Mouse (Mus musculus) intestine, embryonic 15.5 days (tissue): Measurements from ENCODE around the gene Emg1. TPM values are rescaled to one million over a fixed set of nuclear protein-coding genes. Genes with fewer than 3 reads are reported as not detected.

ENCODE experiments used
- ATAC-seq: fragments of 200-750 bp; cut with Nextera tagmentation; 2 replicates; pipeline ENCODE4 v1.8.0; 2017; ENCODE audit warnings: moderate TSS enrichment, moderate library complexity
- H3K27ac ChIP-seq: fragments of 300-500 bp; sonication (generic); 2 replicates; pipeline ENCODE4 v1.5.1; 2015; ENCODE audit warnings: mild to moderate bottlenecking, inconsistent platforms
- H3K27me3 ChIP-seq: fragments of 300-500 bp; sonication (generic); replicated peaks from 2 replicates; pipeline ENCODE4 v1.6.1; 2015; ENCODE audit warnings: inconsistent platforms
- H3K36me3 ChIP-seq: fragments of 300-500 bp; sonication (generic); 2 replicates; pipeline ENCODE4 v1.6.1; 2015; ENCODE audit warnings: inconsistent platforms
- H3K4me1 ChIP-seq: fragments of 300-500 bp; sonication (generic); replicated peaks from 2 replicates; pipeline ENCODE4 v1.6.1; 2015; ENCODE audit warnings: inconsistent platforms
- H3K4me2 ChIP-seq: fragments of 300-500 bp; sonication (generic); replicated peaks from 2 replicates; pipeline ENCODE4 v1.6.1; 2015; ENCODE audit warnings: mild to moderate bottlenecking, inconsistent platforms
- H3K4me3 ChIP-seq: fragments of 300-500 bp; sonication (generic); replicated peaks from 2 replicates; pipeline ENCODE4 v1.5.1; 2015; ENCODE audit warnings: inconsistent platforms
- H3K9ac ChIP-seq: fragments of 300-500 bp; sonication (generic); 2 replicates; pipeline ENCODE4 v1.6.1; 2015; ENCODE audit warnings: inconsistent platforms
- H3K9me3 ChIP-seq: fragments of 300-500 bp; sonication (generic); 2 replicates; pipeline ENCODE4 v1.6.1; 2016; ENCODE audit warnings: inconsistent platforms
- WGBS: fragments of 180-500 bp; shearing (Covaris S2); methylation state at CpG from one replicate; pipeline ENCODE4 v1.1.7; 2015; 5-methylcytosine and 5-hydroxymethylcytosine counted together
- microRNA counts: library from miRNA; unstranded; fragments of <30 nt; microRNA quantifications from one replicate; lab custom pipeline; 2016
- polyA plus RNA-seq: library from polyadenylated mRNA; unstranded; fragments of >200 nt; fragmentation: Nextera tagmentation; extraction: Ambion mirVana; gene quantifications from 2 replicates; pipeline ENCODE4 v1.2.1, GENCODE M21; 2015

Emg1 gene
- polyA plus RNA-seq, 1 experiment from 2014 or later: 231 TPM

DNA sequence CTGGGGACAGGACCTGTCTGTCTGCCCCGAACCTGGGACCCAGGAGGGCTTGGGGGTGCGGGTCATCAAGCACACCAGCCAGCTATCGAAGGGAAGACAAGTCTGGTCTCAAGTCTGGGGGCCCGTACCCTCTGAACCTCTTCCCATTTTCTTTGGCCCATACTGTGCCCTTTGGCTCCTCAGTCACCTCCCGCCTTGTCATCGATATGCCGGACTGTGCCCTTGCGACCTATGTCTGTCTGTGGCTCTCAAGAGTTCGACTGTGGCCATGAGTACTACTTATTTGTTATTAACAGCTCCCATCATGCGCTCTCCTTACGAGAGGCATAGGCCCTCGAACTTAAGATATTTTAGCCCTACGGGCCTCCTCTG lies 48.6 kb downstream of the Emg1 start:
- Histone ChIP-seq H3K27me3 (no peaks in the 10 kb centered on the region), H3K27ac (peak overlapping the region; percentile 83), H3K36me3 (no peaks in the 10 kb centered on the region), H3K4me2 (peak overlapping the region; percentile 73), H3K4me3 (peak overlapping the region; percentile 74), H3K9me3 (no peaks in the 10 kb centered on the region), H3K9ac (peak overlapping the region; percentile 75), H3K4me1 (peaks cover 3% of the 10 kb centered on the region; the same call in 1 of the 2 replicates)
- 16% methylated on average over 13 of the region's 13 CpGs for WGBS
- no peak for ATAC-seq

DNA sequence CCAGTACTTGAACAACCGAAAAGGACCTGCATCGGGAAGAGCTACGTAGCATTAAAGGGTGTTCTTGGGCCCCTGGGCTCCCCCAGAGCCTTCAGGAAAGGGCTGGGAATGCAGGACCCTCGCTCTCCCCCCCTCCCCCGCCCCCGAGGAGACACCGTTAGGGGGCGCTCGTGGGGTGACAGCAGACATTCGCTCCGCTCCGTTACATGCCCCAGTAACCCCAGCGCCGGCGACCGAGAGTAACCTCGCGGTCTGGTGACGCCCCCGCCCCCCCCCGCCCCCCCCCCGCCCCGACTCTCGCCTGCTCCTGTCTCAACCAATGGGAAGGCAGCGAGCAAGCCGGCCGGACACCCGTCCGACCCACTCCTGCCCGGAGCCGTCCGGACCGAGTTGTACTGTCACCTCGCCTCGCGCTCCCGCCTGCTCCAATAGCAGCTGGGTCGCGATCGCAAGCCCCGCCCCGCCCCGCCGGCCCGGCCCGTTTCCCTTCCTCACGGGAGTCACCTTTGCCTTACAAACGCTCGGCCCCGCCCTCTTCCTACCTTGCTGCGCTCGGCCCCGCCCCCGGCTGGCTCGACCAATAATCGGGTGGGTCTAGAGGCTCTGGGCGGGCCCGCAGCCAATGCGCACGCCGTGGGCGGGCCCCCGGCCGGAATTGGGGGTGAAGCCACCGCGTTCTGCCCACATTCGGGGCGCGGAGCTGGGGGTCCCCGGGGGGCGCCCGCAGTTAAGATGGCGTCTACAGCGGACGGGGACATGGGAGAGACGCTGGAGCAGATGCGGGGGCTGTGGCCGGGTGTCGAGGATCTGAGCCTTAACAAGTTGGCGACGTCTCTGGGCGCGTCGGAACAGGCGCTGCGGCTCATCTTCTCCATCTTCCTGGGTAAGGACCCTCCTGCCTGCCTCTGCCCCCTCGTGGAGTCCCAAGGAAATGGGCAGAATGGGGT lies 49.2 kb downstream of the Emg1 start, which contains the start of gene Lpcat3:
Gene Lpcat3, plus strand, starts transcription at position 551 of the 947 bp plus-strand sequence.
- ATAC-seq: peak; percentile 99
- H3K36me3 ChIP-seq: no peaks in the 10 kb centered on the region
- peak within 1 kb of the TSS; percentile 83 for H3K27ac ChIP-seq
- H3K9ac ChIP-seq: peak within 1 kb of the TSS; percentile 75
- H3K4me1 ChIP-seq: peaks cover 3% of the 10 kb centered on the region; the same call in 1 of the 2 replicates
- H3K4me2 ChIP-seq: peak within 1 kb of the TSS; percentile 73
- no peaks in the 10 kb centered on the region for H3K27me3 ChIP-seq
- under 1% methylated on average over 75 of the region's 87 CpGs for WGBS
- H3K9me3 ChIP-seq: no peaks in the 10 kb centered on the region
- peak within 1 kb of the TSS; percentile 74 for H3K4me3 ChIP-seq

DNA sequence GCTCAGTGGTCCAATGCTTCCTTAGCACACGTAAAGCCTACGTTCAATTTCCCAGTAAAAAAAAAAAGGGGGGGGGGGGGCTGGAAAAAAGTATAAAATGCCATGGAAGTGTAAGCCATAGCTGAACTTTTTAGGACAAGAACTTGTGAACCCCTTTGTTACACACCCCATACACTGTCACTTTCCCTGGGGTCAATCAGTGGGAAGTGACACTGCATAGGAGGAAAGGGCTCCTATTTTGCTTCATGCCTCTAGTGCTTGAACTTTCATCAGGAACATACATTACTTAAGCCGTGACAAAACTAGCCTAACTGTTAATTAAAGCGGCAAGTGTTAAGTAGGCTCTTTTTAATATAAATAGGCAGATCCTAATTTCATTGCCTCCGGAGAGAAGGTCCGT lies 50.0 kb downstream of the Emg1 start:
- 31% methylated on average over 6 of the region's 6 CpGs for WGBS
- H3K4me2 ChIP-seq: peak overlapping the region; percentile 73
- no peak for ATAC-seq
- no peaks in the 10 kb centered on the region for H3K9me3 ChIP-seq
- H3K27me3 ChIP-seq: no peaks in the 10 kb centered on the region
- peak overlapping the region; percentile 60 for H3K9ac ChIP-seq
- peaks cover 3% of the 10 kb centered on the region; the same call in 1 of the 2 replicates for H3K4me1 ChIP-seq
- no peaks in the 10 kb centered on the region for H3K36me3 ChIP-seq
- peak overlapping the region; percentile 75 for H3K27ac ChIP-seq
- H3K4me3 ChIP-seq: peak overlapping the region; percentile 74

DNA sequence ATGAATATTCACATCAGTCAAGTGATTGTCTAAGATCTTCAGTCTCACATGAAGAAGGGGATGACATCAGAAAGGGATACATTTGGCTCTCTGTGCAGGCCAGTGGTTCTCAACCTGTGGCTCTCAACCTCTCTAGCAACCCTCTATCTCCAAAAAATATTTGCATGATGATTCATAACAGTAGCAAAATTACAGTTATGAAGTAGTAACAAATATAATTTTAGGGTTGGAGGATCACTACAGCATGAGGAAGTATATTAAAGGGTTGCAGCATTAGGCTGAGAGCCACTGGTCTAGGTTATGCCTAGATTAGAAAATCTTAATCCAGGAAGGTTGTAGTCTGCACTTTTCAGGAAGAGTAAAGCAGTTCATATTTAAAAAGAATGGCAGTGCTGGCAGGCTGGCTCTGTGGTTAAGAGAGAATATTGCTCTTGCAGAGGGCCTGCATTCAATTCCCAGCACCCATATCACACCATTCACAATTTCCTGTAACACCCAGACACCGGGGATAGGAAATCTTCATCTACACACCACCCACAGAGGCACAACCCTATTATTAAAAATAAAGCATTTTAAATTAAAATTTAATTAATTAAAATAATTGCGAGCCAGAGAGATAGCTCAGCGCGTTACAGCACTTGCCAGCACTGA lies 50.7 kb downstream of the Emg1 start:
- H3K27me3 ChIP-seq: no peaks in the 10 kb centered on the region
- H3K27ac ChIP-seq: no peak overlapping the region
- H3K4me3 ChIP-seq: no peak overlapping the region
- H3K4me2 ChIP-seq: no peak overlapping the region
- 96% methylated on average over 4 of the region's 4 CpGs for WGBS
- H3K9me3 ChIP-seq: no peaks in the 10 kb centered on the region
- ATAC-seq: no peak
- H3K36me3 ChIP-seq: no peaks in the 10 kb centered on the region
- H3K9ac ChIP-seq: no peak overlapping the region
- H3K4me1 ChIP-seq: peaks cover 3% of the 10 kb centered on the region; the same call in 1 of the 2 replicates

DNA sequence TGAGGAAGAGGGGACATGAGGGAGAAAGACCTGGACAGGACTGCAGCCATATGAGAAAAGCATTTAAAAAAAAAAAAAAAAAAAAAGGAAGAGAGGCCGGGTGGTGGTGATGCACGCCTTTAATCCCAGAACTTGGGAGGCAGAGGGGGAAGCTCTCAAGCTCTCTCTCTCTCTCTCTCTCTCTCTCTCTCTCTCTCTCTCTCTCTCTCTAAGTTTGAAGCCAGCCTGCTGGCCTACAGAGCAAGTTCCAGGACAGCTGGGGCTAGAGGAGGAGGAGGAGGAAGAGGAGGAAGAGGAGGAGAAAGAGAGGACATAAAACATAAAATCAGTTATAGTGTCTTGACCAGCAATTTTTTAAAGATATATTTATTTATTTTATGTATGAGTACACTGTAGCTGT lies 53.9 kb downstream of the Emg1 start:
- Histone ChIP-seq H3K4me1 (no peaks in the 10 kb centered on the region), H3K27me3 (no peaks in the 10 kb centered on the region), H3K4me3 (no peak overlapping the region), H3K9ac (no peak overlapping the region), H3K9me3 (no peaks in the 10 kb centered on the region), H3K27ac (no peak overlapping the region), H3K36me3 (no peaks in the 10 kb centered on the region), H3K4me2 (no peak overlapping the region)
- WGBS: 63% methylated on average over 2 of the region's 2 CpGs
- no peak for ATAC-seq

DNA sequence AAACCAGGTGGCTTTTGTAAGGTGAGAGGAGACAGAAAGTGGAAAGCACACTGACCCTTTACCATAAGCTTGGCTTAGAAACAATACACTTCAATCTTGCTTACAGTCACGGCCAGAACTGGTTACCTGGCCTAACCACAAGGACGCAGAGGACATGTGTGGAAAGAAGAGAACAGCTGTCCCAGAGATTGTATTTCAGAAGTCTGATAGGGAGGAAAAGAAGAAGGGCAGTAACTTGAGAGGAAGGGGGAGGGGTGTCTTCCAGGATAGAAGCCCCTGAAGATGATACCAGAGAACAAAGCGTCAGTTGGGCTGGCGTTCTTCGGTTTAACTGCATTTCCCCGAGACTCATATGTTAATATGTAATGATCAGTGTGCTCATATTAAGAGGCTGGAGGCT lies 56.1 kb downstream of the Emg1 start:
- ATAC-seq: no peak

More for the DNA sequence above, 56.1 kb downstream of the Emg1 start:
- no peak overlapping the region for H3K27ac ChIP-seq
- 41% methylated on average over 6 of the region's 6 CpGs for WGBS
- H3K27me3 ChIP-seq: no peaks in the 10 kb centered on the region
- no peaks in the 10 kb centered on the region for H3K4me1 ChIP-seq
- H3K9me3 ChIP-seq: no peaks in the 10 kb centered on the region
- no peak overlapping the region for H3K4me3 ChIP-seq
- no peaks in the 10 kb centered on the region for H3K36me3 ChIP-seq
- H3K4me2 ChIP-seq: no peak overlapping the region
- H3K9ac ChIP-seq: no peak overlapping the region

MicroRNA genes within 50 kb of the gene (microRNA counts, 519-probe panel; counts per million panel counts)
- microRNA mmu-miR-141 (lab: Ali Mortazavi, UCI) (3,421 counts per million, percentile 85 among the panel's probes with 10 or more counts), microRNA mmu-miR-200c (lab: Ali Mortazavi, UCI) (4,191 counts per million, percentile 96 among the panel's probes with 10 or more counts)

Other genes with a start within 250 kb of the Emg1 start
- gene Clstn3, start 247.4 kb downstream of the Emg1 start, polyA plus RNA-seq: 4.7 and 5.4 TPM in 2 replicates
- gene C1rl, start 219.1 kb downstream of the Emg1 start, polyA plus RNA-seq: 2.3 and 2.5 TPM in 2 replicates
- 3.6 and 4.0 TPM in 2 replicates for gene C1ra, start 199.8 kb downstream of the Emg1 start, polyA plus RNA-seq
- 5.4 and 5.8 TPM in 2 replicates for gene C1s1, start 169.8 kb downstream of the Emg1 start, polyA plus RNA-seq
- gene C1rb, start 141.9 kb downstream of the Emg1 start, polyA plus RNA-seq: not detected in 2 replicates
- gene C1s2, start 76.1 kb downstream of the Emg1 start, polyA plus RNA-seq: not detected in 2 replicates
- gene Lpcat3, start 49.2 kb downstream of the Emg1 start, polyA plus RNA-seq: 134 and 145 TPM in 2 replicates
- 497 and 503 TPM in 2 replicates for gene Phb2, start 158 bp upstream of the Emg1 start, polyA plus RNA-seq
- gene Ptpn6, start 26.5 kb upstream of the Emg1 start, polyA plus RNA-seq: 16.7 and 17.7 TPM in 2 replicates
- 337 and 341 TPM in 2 replicates for gene Grcc10, start 29.2 kb upstream of the Emg1 start, polyA plus RNA-seq
- gene Gm45234, start 43.8 kb upstream of the Emg1 start, polyA plus RNA-seq: not detected in 2 replicates
- gene Atn1, start 44.3 kb upstream of the Emg1 start, polyA plus RNA-seq: 10.5 and 11.9 TPM in 2 replicates
- gene Eno2, start 57.5 kb upstream of the Emg1 start, polyA plus RNA-seq: 6.0 and 6.8 TPM in 2 replicates
- 0.11 and 0.13 TPM in 2 replicates for gene Lrrc23, start 67.5 kb upstream of the Emg1 start, polyA plus RNA-seq
- 16.1 and 16.3 TPM in 2 replicates for gene Spsb2, start 96.5 kb upstream of the Emg1 start, polyA plus RNA-seq
- gene Tpi1, start 102.1 kb upstream of the Emg1 start, polyA plus RNA-seq: 1,094 and 1,127 TPM in 2 replicates
- 116 and 118 TPM in 2 replicates for gene Usp5, start 117.3 kb upstream of the Emg1 start, polyA plus RNA-seq
- gene Cdca3, start 117.4 kb upstream of the Emg1 start, polyA plus RNA-seq: 166 and 177 TPM in 2 replicates
- 1.2 and 1.3 TPM in 2 replicates for gene Gnb3, start 128.1 kb upstream of the Emg1 start, polyA plus RNA-seq
- gene P3h3, start 145.6 kb upstream of the Emg1 start, polyA plus RNA-seq: 17.9 and 20.1 TPM in 2 replicates
- 0.99 and 1.1 TPM in 2 replicates for gene Gpr162, start 151.8 kb upstream of the Emg1 start, polyA plus RNA-seq
- 0.40 and 0.48 TPM in 2 replicates for gene Cd4, start 176.0 kb upstream of the Emg1 start, polyA plus RNA-seq
- 2.2 and 2.9 TPM in 2 replicates for gene Lag3, start 199.5 kb upstream of the Emg1 start, polyA plus RNA-seq
- 241 and 282 TPM in 2 replicates for gene Ptms, start 207.9 kb upstream of the Emg1 start, polyA plus RNA-seq
- 336 and 340 TPM in 2 replicates for gene Mlf2, start 219.2 kb upstream of the Emg1 start, polyA plus RNA-seq